Mouse (Mus musculus): Measurements from ENCODE around the gene Tmem35b.

Gene Tmem35b

DNA sequence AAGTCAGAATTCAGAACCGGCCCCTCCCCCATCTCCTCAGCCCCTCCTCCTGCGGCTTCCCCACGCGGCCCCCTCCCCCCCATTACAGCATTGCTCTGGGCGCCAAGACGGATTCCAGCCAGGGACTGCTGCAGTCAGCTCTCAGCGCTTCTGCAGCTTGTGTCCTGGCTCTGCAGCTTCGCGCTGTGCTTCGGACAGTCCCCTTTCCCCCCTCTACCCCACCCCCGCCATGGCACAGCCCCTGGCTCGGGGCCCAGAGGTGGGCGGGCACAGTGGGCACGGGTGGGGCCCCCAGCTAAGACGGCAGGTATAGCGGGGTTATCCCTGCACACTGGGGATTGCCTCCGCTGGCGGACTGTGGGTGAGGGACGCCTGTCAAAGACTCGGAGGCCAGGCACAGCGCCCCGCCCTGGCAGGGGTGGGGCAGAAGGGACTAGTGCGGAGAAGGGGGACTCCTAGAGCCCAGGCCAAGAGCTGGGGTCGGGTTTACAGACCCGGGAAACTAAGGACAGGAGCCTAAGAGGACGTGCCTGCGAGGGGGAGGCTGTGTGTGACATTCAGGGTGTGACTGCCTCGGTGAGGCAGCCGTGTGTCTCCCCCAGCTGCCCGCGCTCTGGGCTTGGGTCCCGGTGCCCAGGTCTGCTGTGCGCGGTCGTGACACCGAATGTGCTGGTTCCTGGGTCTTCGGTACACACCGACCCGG lies 44.9 kb downstream of the Tmem35b start:
- DNase-seq (ENCODE audit: low read depth, low spot score) = peak; percentile 25

- no peak for DNase-seq (ENCODE audit: low read depth, low spot score)
Measured at GRCm38 (mm10) chr4:127168914-127169345, 45.4 kb downstream of the Tmem35b start, which contains the start of gene Dlgap3. Gene Dlgap3, plus strand, starts transcription at chr4:127169204.

GRCm38 (mm10) chr4:127169346-127170221 lies 46.1 kb downstream of the Tmem35b start:
- no peak for DNase-seq (ENCODE audit: low read depth, low spot score)

DNA sequence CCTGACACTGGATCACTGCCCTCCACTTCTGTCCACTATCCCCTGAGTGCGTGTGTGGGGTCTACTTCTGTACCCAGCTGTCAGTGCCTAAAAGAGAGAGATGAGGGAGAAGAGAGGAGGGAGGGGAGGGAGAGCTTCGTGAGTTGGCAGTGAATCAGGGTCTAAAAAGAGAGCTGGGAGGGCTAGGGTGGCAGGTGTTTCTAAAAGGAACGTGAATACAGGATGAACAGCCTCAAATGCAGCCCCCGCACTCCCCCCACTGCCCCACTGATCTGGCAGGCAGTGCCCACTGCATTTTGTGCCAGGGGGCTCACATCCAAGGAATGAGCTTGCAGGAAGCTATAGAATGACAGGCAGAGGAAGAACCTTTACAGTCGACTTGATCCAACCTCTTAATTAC lies 47.4 kb downstream of the Tmem35b start:
- DNase-seq (ENCODE audit: low read depth, low spot score) = no peak

DNA sequence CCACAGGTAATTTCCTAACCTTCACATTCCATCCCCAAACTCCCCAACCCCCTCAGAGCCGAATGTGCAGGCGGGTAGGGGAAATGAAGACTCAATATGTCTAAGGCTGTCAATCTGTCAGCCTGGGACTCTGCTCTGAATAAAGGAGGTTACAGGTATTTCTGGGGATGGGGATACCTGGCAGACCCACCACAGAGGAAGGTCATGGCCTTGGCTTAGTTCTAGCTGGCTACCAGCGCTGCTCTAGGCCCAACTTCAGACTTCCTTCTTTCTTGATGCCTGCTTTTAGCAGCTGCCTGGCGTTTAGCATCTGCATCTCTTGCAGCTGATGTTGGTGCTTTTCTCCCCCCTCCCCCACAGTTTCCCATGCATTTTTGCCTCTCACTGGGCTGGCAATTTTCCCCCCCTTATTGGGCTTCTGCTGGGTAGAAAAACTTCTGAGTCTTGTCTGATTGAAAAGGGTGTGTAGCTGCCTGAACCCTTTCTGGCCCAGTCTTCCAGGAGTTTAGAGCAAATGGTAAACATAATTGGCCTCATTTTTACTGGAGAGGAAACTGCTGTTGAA lies 47.9 kb downstream of the Tmem35b start:
- no peak for DNase-seq (ENCODE audit: low read depth, low spot score)

DNA sequence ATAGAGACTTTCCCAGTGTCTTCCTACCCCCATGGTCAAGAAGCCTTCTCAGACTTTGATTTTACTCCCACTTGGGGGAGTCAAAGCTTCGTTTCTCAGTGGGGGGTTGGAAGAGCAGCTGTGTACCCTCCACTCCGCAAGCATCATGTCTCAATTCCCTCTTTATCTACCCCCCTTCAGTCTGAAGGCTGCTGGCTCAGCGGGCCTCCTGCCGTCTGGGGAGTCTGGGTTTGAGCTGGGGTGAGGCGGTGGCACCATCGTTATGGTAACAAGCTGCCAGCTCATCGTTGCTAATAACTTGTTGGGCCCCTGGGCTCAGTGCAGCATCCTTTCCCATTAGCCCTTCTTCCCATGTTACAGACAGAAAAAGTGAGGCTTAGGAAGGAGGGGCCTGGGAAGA lies 48.6 kb downstream of the Tmem35b start:
- DNase-seq (ENCODE audit: low read depth, low spot score) = no peak

DNA sequence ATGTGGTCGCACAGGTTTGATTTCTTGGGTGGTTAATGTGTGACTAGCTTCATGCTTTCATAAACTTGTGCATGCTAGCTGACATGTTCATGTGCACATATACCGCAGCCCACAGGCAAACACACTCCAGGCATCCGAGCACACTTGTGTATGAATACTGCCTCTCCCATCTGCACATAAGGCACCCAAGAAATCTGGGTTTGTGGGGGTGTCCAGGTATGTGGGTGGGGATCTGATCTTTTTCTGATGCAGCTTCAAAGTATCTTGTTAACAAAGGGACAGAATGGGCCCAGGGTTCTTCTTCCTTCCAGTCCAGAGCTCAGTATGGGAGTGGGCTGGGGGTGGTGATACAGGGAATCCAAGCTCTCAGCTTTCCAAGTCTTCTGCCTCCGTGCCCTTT lies 49.1 kb downstream of the Tmem35b start:
- DNase-seq (ENCODE audit: low read depth, low spot score) = no peak

DNA sequence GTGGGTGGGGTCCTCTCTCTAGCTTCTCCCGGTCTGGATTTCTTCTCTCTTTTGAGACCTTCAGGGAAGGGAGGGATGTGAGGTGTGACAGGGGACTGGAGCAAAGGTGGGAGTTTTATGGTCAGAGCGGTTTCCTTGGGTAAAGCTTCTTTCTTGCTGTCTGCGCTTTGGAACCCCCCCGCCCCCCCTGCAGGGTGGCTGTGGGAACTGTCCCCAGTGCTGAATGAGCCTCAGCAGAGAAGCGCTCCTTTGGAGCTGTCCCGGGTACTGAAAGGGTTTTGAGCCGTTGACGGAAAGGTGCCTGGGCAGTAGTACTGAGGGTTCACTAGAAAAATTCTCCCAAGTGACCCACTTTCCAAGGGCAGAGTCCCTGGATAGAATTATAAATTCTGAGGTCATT lies 50.0 kb downstream of the Tmem35b start:
- DNase-seq (ENCODE audit: low read depth, low spot score) = peak; percentile 88

DNA sequence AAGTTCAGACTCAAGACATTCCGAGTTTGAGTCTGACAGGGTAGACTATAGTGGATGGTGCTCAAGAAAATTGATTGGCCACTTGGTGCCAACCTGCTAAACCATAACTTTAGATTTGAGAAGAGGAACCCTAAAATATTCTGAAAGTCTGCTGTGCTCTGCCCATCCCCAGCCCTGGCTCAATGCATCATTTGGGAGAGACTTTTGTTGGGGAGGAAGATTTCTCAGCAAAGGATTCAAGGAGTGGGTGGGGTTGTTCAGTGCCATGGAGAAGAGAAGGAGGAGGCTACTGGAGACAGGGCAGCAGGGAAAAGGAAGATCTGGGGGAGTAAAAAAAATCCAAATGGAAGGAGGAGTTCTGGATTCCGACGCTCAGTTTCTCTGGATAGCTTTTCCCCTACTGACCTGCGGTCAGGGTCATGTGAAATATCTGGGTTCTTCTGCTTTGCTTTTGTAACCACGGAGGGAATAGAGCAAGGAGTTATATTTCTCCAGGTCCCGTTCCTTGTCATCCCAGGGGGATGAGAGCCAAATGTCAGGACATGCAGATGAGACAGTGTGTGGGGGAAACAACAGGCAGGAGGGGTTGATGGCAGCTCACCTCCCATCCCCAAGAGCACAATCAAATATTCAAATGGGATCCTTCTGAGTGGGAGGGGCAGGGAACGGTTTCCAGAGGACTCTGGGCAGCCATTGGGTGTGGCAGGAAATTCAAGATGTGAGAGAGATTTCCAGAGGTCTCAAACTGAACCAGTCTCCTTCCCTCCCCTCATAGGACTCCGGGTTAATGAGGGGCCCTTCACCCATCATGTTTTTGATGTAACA lies 50.8 kb downstream of the Tmem35b start:
- DNase-seq (ENCODE audit: low read depth, low spot score) = no peak

- no peak for DNase-seq (ENCODE audit: low read depth, low spot score)
Measured at GRCm38 (mm10) chr4:127174900-127175278, 51.4 kb downstream of the Tmem35b start.

- no peak for DNase-seq (ENCODE audit: low read depth, low spot score)
Measured at GRCm38 (mm10) chr4:127177961-127178360, 54.5 kb downstream of the Tmem35b start.

DNA sequence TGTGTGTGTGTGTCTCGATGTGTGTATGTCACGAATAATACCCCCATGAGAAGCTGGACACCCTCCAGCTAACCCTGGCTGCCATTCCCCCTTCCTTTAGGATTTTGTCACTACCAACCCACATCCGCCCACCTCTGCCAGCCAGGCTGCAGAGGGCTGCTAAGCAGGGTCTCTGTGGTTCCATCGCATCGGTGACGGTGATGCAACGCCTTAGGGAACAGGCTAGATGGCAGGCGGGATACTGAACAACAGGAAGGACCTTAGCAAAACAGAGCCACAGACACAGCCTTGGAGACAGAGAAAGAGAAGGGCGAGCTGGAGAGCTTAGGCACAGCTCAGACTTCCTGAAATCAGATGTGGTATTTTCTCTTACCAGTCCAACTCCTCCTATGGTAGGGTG lies 55.2 kb downstream of the Tmem35b start:
- no peak for DNase-seq (ENCODE audit: low read depth, low spot score)
